Comparison of ENCODE assay signal across 8 mouse cellular contexts in the genomic region with DNA sequence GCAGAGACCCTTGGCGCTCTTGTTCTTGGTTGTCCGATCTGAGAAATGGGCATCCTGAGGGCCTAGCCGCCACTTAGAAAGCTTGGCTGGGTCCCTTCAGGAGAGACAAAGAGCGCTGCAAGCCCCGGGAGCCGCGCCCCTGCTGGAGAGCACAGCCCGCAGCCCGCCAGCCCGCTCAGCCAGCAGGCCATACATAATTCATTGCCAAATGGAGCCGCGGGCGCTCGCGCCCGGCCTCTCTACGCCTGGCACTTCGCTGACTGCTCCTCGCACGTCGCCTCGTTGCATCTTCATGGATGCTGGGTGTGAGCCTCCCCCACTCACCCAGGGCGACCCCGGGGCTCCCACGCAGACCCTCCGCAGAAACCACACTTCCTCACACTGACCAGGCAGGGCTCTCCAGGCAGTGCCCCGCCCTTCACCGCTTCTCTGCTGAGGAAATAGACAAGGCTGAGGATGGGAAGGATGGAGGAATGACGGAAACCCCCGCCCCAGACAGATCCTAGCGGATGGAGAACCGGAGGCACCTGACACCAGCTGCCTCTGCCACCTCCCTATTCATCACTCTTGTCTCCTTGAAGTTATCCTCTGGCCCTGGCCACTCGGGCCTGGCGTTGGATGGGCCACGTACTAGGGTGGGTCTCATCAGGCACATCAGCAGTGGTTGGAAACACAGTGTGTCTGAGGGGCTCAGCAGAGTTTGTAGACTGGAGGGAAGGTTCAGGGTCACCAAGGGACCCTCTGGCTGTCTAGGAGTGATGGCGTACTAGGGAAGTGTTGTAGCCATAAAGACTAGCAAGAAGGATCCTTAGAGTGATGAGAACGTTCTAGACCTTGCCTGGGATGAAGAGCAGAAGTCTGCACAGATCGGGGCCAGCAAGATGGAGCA.
DNase-seq lines count a peak whose midpoint lies in the region; ATAC-seq lines count a peak whose summit lies in the region.

No protein-coding gene starts in this region.

- peak overlapping the region; percentile 100 for H3K27ac ChIP-seq in forebrain, embryonic 13.5 days
- H3K27ac ChIP-seq in kidney, embryonic 16.5 days (ENCODE audit: low read length) = peak overlapping the region; percentile 80

- H3K36me3 ChIP-seq in forebrain, embryonic 13.5 days (ENCODE audit: poor library complexity, severe bottlenecking) = no peaks in the 10 kb centered on the region
- H3K36me3 ChIP-seq in kidney, embryonic 16.5 days (ENCODE audit: insufficient read depth, low read length) = no peaks in the 10 kb centered on the region

- peak overlapping the region; percentile 6; the same call in 1 of the 2 replicates for H3K4me3 ChIP-seq in forebrain, embryonic 13.5 days
- H3K4me3 ChIP-seq in kidney, embryonic 16.5 days (ENCODE audit: low read length) = peak overlapping the region; percentile 36

- no peaks in the 10 kb centered on the region for H3K9me3 ChIP-seq in forebrain, embryonic 13.5 days (replicated peaks)
- no peaks in the 10 kb centered on the region for H3K9me3 ChIP-seq in kidney, embryonic 16.5 days (ENCODE audit: low read length)

- whole genome bisulfite sequencing in forebrain, embryonic 13.5 days = 13% methylated on average over 38 of the region's 38 CpGs
- 10% methylated on average over 38 of the region's 38 CpGs for WGBS in kidney, embryonic 16.5 days

- H3K4me1 ChIP-seq in forebrain, embryonic 13.5 days = peaks cover 60% of the 10 kb centered on the region
- H3K4me1 ChIP-seq in kidney, embryonic 16.5 days (ENCODE audit: insufficient read depth, low read length) = peaks cover 55% of the 10 kb centered on the region

- H3K9ac ChIP-seq in forebrain, embryonic 13.5 days = peak overlapping the region; percentile 62
- peak overlapping the region; percentile 61 for H3K9ac ChIP-seq in kidney, embryonic 16.5 days (replicated peaks; ENCODE audit: low read length)

- H3K4me2 ChIP-seq in forebrain, embryonic 13.5 days = peak overlapping the region; percentile 52
- H3K4me2 ChIP-seq in kidney, embryonic 16.5 days (replicated peaks; ENCODE audit: low read depth, low read length) = peak overlapping the region; percentile 56

- peak; percentile 52 to 61 for DNase-seq in left cerebral cortex, postnatal 36 days (ENCODE audit: low spot score in 2 of 2)
- no peak for DNase-seq in left cerebral cortex, adult 11 months (ENCODE audit: low spot score)
- DNase-seq in cerebellum, adult 9-10 months = peak; percentile 30
- no peak for DNase-seq in thymus, postnatal 14 days

- H3K27me3 ChIP-seq in forebrain, embryonic 13.5 days = no peaks in the 10 kb centered on the region
- H3K27me3 ChIP-seq in kidney, embryonic 16.5 days (ENCODE audit: insufficient read depth, low read length) = no peaks in the 10 kb centered on the region

- ATAC-seq in forebrain, embryonic 13.5 days = peak; percentile 70
- peak; percentile 53 for ATAC-seq in kidney, embryonic 16.5 days (ENCODE audit: low FRiP score, low TSS enrichment)
- ATAC-seq in megakaryocyte-erythroid progenitor cell, adult 5-6 weeks (replicated peaks; ENCODE audit: low FRiP score, low TSS enrichment, poor library complexity, severe bottlenecking) = 0 out of 2 replicates have a peak, but pooled peaks have one; percentile 22
- no peak for ATAC-seq in activated CD4-positive, CD25-positive, alpha-beta regulatory T cell, adult 4 months

- intact Hi-C loops in left cerebral cortex, postnatal 36 days (cut with DNase I) = no loop called here

Comparison
In these comparisons a context has a peak if more than half of its experiments do, and no peak if none do; other contexts are left out.
1. DNase-seq: peak in left cerebral cortex, postnatal 36 days (2 of 2) and cerebellum, adult 9-10 months (single experiment); none in left cerebral cortex, adult 11 months (single experiment) and thymus, postnatal 14 days (single experiment).